Mouse (Mus musculus) lung, postnatal 14 days (tissue): ENCODE results near the gene Ubash3b.

Experiments
- DNase-seq: peaks from one replicate; pipeline ENCODE4 v3.0.0; 2021

The Ubash3b gene

DNA sequence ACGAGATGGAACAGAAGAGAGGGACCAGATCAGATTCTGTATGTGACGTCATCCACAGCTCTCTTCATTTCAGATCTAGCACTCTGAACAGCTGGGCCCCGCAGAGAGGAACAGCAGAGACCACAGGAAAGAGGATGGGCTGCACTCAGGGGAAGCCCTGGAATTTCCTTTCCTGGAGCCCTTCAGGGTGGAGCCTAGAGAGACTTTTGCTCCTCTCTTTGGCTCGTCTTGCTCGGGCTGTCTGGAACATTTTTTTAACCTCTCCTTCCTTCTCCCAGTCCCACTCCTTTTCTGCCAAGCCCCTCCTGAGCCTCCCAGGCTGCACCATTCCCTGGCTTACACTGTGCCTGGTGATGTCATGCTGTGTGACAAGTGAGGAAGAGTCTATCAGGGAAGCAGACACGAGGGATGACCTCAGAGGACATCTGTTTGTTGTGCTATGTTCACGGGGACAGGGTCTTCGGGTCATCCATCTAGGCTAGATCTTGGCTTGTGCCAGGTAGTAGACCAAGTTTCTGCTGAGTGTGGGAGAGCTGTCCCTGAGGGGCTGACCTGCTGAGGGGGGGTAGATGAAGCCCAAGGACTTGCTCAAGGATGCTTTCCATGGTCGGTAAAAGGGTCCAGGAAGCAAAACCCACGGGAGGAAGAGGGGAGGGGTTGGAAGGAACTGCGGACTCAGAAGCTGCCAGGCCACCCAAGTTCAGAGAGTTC lies 77.2 kb downstream of the Ubash3b start:
- peak; percentile 34 for DNase-seq

DNA sequence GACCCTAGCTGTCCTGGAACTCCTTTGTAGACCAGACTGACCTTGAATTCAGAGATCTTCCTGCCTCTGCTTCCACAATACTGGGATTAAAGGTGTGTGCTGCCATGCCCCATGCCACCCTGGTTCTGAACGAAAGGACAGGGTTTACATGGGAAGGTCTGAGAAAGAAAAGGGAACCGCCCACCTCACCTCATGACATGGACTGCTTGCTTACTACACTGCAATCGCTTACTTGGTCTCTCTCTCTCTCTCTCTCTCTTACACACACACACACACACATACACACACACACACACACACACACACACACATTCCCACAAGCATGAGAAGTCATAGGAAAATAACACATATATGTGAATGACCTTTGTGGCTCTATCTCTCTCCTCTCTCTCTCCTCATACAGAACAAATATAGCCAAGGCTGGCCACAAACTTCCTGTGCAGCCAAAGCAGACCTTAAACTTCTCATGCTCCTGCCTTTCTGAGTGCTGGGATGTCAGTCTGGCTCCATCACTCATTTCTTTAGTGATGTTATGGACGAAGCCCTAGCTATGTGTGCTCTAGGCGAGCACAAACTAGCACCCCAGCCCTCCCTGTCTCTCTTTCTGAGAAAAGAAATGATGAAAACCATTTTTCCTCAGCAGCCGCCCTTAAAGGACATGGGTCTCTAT lies 78.0 kb downstream of the Ubash3b start:
- no peak for DNase-seq

DNA sequence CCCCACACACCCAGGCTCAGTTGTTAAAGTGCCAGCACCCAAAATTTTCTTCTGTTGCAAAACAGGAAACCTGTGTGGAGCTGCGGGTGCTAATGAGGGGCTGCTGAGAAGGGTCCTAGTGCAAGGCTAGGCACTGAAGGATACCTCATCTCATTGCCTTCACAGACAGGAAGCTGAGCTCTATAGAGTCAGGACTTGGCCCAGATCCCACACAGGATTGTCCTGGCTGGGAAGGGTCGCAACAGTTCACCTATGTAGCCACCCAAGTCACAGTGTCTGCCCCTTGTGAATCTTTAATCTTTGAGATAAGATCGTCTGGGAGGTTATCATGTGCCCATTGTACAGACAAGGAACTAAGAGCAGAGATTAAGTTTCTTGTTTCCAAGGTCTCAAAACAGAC lies 78.6 kb downstream of the Ubash3b start:
- no peak for DNase-seq

DNA sequence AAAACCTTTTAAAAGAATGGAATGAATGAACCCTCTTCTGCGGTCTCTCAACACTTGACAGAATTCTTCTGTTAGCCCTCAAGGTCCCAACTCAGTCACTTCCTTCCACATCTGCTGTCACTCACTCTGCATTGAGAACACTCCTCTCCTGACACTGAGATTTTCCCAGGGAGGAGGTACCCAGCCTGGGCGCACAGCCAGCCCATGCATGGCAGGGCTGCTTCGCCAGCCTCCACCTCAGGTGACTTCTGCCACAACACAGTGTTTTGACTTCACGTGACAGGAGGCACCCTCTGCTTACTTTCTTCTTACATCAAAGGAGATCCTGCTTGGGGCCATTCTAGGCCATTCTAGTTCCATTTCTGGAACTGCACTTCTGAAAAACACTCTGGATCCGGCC lies 80.6 kb downstream of the Ubash3b start:
- no peak for DNase-seq

DNA sequence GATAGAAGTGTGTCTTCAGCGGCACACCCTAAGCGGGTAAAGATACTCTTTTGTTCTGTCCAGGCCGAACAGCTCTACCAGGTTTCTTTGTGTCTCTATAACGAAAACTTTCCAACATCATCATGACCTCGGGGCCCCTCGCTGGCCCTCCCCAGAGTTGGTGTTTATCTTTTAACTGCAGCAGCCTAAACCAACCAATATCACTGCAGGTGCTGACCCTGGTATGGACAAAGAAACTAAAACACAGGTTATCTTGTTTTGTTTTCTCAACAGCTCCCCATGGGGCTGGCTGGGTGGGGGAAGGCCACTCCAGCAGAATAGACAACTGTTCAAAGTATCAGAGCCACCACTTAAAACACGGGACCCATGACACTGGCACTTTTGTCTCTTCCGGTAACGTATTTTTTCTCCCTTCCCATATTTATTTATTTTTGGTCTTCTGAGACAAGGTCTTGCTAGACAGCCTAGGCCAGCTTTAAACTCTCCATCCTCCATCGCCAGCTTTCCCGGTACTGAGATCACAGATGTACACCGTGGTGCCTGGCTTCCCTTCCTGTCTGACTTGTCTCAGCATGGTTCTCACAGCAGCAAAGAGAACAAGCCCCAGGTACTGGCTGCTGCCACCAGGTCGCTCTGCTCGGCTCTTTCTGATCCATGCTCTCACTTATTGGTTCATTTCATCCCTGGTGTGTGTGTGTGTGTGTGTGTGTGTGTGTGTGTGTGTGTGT lies 81.9 kb downstream of the Ubash3b start:
- no peak for DNase-seq

DNA sequence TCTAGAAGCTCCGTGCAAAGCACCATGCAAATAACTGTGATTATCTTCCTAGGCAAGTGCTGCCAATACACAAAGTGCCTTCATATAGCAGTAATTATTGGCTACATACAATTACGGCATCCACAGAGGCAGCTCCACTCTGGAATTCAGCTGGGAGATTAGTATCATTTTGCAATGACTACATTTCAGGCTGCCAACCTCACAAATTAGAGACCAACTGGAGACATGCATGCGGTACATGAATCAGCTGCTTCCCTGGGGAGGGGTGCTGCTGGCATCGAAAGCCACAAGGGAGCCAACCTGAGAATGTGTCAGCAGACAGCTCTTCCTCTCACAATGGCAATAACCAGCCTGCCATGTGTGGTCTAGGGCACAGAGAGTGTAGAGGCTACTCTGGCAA lies 83.3 kb downstream of the Ubash3b start:
- no peak for DNase-seq

DNA sequence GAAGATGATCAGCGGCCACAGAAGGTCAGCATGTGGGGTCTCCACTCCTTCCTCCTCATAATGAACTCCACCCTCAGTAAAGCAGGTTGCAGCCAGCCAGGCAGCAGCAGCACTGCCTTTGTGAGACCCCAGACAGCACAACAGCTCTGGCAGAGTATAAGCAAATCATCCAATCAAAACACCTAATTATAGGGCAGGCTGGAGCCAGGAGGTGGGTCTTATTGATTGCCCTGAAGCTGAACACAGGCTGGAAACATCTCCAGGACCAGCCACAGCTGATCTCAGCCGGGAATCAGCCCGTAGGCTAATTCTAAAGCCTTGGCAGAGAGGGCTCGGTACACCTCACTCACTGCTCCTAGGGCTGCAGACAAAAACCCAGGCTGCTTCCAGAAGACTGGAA lies 85.3 kb downstream of the Ubash3b start:
- no peak for DNase-seq

DNA sequence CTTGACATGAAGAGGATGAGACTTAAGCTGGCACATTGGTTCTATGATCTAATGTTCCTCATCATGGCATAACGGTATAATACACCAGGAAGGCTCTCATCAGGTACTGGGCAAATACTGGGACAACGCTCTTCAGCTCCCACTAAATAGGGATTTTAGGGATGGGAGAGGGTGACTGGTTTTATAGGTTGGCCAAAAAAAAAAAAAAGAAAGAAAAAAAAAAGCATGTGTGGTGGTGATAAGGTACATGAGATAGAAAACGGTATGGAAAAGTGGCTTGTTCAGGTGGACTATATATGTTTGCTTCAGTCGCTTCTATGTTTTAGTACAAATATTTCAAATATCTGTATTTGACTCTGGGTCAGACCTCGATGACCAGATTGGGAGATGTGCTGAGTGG lies 86.0 kb downstream of the Ubash3b start:
- DNase-seq, result no peak

DNA sequence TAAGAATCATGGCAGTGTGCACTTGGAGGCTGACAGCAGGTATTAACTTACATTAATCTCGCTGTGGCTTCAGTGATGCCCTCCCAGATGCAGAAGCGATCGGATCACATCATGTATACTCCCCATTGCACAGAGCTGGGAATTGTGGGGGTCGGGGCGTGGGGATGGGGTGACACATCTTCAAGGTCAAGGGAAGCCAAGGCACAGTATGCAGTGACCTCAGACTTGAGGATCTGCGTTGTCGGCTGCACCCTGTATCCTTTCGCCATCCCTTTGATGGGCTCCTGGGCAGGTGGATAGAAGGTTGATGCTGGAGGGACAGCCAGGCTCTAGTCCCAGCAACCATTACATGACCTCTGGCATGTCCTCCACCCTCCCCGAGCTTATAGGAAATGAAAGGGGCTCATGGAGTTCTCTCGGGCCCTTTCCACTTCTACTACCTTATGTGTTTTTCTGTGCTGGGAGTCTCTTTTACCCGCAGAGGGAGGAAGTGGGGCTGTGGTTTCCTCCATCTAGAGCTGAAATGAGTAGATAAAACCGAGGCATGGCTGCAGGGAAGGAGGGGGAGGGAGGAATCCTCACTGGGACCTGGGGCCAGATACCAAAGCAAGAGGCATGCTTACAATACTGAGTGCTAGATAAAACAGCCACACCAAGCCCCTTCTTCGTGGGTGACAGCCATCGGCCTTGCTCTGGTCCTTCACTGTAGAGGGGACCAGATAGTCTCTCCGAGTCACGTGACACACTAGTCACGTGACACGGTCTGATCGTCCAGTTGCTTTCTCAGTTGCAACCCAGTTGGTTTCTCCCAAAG lies 88.1 kb downstream of the Ubash3b start:
- no peak for DNase-seq

DNA sequence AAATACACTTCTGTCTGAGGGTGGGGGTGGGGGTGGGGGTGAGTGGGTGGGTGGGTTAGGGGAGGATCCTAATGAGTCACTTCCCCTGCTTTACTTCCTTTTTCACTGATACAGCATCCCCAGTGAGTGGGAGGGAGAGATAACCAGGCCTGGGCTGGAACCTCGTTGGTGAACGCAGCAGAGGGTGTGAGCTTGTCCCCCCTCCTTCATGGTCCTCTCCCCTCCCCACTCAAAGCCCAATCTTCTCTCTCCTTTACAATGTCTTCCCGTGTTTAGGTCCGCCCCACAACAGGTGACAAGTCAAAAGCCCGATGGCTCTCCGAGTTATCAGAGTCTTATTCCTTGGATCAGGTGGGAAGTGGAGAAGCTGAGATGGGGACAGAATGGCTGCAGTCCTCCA lies 88.7 kb downstream of the Ubash3b start:
- DNase-seq, result no peak

DNA sequence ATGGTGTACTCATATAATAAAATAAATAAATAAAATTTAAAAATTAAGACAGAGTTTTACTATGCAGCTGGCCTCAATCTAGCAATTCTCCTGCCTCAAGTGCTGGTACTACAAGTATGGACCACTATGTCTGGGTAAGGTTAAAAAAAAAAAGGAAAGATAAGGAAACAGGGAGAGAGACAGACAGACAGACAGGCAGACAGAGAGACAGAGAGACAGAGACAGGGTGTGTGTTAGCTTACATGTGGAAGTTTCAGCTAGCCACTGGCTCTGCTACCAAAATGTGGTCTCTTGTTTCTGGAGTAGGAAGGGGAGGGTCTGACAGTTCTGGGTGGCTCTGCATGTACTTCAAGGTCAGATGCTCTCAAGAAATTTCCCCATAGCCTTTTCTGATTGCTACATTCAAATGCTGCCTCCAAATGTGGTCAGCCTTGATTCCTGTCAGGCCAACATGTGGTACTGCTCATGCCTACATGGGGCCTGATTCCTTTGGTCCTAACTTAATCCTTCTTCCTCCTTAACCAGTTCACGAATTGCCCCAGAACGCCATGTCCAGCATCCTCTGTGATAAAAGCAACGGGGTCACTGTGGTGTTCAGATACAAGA lies 89.5 kb downstream of the Ubash3b start:
- DNase-seq, result no peak

DNA sequence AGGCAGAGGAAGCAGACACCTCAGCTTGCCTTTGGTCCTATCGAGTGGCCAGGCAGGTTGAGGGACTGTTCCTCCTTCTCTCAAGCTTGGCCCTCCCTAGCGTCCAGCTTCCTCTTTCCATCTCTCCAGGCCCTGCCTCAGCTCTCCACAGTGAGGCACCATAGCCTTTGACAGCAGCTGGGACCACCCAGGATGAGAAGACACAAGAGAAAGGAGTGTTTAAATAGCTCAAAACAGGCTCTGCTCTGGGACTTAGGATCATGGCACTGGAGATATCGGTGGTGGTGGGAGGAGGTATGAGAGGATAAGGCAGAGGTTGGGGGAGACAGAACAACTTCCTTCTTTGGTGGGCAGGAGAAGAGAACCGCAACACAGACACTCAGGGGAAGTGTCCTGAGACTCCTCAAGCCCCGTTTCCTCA lies 90.7 kb downstream of the Ubash3b start:
- no peak for DNase-seq

DNA sequence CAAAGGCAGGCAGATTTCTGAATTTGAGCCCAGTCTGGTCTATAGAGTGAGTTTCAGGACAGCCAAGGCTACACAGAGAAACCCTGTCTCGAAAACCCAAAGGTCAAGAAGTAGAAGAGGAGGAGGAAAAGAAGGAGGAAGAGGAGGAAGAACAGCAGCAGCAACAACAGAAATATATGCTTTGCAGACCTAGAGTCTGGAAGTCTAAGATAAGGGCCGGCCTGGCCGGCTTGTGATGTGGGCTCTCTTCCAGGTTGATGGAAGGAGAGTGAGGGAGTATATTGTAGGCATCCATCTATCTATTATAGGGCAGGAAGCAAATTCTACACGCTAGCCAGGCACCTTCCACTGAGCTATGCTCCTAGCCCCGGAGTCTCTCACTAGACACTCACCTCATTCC lies 92.0 kb downstream of the Ubash3b start:
- DNase-seq, result no peak

DNA sequence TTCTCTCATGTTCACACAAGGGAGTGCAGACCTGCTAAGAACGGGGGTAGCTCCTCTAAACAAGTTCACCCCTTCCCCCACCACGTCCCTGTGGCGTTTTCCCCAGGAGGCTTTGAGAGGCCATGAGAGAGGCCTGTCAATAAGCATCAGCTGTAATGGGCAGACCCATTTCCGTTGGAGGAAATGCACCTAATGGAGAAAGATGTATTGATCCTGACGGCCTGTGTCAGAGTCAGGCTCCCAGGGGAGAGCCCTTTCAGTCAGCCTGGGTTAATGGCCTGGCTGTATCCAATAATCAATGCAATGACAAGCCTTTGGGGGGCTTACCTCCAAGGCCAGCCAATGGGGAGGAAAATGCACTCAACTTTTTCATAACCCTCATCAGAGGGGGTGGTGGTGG lies 100.1 kb downstream of the Ubash3b start:
- no peak for DNase-seq

DNA sequence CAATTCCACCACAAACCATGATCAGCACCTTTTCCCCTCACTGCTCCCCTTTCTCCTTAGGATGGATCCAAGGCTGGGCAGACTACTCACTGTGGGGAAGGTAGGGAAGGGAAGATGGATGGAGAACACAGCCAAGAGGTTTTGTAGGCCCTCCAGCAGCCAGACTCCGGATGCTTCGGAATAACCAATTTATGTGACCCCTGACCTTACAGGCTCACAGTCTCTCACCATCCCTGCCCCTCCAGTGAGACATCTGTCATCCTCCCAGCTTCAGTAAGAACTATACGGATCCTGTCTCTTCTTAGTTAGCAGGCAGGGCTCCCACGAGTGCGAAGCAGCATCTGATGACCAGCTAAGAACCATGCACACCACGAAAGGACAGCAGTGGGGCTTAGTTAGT lies 100.9 kb downstream of the Ubash3b start:
- DNase-seq, result no peak

DNA sequence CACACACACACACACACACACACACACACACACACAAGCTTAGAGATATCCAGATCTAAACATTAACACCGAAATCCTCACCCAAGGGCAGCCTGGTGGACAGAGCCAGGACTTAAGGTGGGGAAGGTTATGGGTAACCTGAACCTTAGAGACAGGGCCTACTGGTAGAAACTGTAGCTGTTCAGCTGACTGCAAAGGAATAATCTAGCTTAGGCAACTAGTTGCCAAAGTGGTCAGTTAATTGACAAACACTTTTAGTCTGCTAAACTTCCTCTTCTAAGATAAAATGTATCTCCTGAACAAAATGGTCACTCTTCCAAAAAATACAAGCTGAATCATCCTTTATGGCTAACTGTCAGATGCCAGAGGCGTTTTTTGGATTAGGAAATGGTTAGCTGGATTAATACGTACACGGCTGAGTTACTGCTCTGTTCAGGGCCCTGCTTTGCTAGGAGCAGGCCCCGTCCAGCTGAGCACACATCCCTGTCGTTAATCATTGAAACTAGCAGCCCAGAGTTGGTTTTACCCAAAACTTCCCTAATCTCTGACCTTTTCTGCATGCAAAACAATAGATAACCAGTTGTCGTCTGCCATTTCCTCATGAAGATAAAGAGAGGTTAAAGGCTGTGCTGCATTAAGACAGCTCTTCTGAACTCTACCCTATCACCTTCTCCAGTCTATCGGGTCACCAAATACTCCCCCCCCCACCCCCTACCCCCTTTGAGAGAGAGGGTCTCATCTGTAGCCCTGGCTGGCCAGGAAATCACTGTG lies 102.5 kb downstream of the Ubash3b start:
- DNase-seq, result no peak

DNA sequence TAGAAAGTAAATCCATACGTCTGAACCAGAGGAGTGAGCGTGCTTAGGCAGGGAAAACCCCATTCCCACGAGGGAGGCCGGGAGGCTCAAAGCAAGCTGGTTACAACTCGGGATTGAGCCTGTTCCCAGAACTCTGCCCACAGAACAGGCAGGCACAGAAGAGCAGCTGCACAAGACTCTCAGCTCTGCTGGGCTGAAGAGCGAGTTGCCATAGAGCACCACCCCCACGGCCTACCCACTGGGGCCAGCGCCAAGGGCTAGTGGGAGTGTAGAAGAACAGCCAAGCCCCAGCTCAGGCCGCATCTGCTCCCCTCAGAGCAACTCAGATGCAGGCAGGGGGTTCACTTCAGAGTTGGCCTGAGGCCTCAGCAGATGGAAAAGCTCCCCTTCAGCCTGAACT lies 107.3 kb downstream of the Ubash3b start:
- DNase-seq, result no peak

DNA sequence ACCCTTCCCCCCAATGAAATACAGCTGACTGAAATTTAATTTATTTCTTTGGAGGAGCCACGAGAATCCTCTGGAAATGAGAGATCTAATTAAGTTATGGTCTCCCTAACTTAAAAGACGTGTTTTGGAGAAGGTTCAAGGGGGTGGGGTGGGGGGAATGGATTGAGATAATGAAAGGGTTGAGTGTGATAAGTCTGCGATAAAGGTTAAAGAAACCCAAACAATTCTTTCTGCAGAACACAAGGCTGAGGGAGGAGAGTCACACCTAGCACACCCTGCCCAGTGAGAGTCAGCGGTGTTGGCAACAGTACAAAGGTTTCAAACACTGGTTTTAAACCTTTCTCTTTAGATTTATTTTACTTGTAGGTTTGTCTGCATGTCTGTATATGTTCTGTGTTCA lies 108.0 kb downstream of the Ubash3b start:
- no peak for DNase-seq

DNA sequence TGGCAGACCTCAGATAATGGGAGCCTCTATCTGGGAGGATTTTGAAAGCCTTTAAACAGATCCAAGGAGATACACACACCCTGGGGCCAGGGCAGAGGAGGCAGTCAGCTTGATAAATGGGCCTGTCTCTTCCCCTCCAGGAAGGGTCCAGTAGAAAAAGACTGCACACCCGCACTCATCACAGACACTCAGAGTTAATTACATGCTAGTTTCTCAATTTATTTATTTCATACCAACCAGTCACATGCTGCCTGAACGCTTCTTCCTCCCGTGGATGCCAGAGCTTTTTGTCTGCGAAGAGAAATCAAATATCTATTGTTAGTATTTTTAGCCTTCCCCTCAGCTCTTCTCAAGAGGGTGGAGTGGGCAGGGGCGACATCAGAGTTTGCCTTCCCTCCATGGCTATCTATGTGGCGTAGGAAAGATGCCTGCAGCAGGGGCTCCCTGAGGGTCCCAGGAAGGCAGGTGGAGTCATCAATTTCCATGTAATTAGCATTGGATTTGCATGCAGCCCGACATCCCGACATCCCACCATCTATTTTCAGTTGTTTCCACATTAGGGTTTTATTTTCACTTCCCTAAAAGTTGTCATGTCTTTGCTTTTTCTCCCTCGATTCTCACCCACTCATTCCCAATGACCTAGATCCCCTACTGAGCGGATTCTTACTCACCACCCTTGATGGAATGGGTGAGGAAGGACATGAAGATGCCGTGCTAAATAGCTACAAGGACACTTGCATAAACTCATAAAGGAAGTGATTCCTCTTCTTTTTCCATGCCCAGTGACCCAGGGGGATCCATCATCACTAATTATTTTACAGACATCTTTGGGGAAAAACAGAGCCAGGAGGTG lies 110.2 kb downstream of the Ubash3b start:
- no peak for DNase-seq

DNA sequence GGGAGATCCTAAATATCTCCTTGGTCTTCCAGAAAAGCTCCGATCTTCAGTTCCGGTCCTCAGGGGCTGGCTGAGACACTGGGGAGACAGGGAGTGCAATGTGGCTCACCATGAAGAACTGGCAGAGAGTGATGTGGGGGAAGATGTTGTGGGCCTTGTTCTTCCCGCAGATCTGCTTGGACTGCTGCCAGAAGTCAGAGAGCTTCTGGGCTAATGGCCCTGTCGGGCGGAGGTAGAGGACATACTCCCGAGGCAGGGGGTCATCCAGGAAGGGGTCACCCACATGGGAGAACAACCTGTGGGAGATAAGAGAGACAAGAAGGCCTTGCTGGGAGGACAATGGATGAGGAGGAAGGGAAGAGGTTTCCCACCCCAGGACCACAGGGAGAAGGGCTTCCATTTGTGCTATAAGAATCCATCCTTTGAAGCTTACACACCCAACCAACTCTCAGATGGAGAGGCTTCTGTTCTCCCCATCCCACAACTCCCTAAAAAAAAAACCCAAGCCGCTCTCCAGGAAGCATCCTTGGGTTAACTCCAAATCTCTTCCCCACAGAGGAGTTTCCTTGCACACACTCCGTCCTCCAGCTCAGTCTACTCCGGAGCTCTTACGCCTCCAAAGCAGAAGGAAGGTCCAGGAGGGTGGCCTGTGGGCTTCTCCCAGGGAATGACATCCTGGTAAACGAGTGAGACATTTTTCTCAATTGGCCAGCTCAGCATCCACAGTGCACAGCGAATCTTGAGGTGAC lies 111.0 kb downstream of the Ubash3b start:
- no peak for DNase-seq
